Mouse (Mus musculus): ENCODE measurements around the gene Rnf216. TPM values are rescaled to one million over a fixed set of nuclear protein-coding genes. Genes with fewer than 3 reads are reported as not detected.

Rnf216 gene
- polyA plus RNA-seq, 1 experiment from 2014 or later: 14.4 TPM

Small RNA genes lying within 50 kb of the gene (microRNA-seq; reads per million reads assigned to microRNA genes)
- gene Gm44405: not detected

Other genes with a start within 250 kb of the Rnf216 start
- 3.7 and 4.2 TPM in 2 replicates for gene Fbxl18, start 217.6 kb downstream of the Rnf216 start, polyA plus RNA-seq (2015; fragmentation: Nextera tagmentation; extraction: Ambion mirVana)
- 8,250 and 9,425 TPM in 2 replicates for gene Actb, start 206.2 kb downstream of the Rnf216 start, polyA plus RNA-seq (2015; fragmentation: Nextera tagmentation; extraction: Ambion mirVana)
- gene Fscn1, start 152.7 kb downstream of the Rnf216 start, polyA plus RNA-seq (2015; fragmentation: Nextera tagmentation; extraction: Ambion mirVana): 29.5 and 38.3 TPM in 2 replicates
- not detected in 2 replicates for gene Olfr718-ps1, start 34.6 kb upstream of the Rnf216 start, polyA plus RNA-seq (2015; fragmentation: Nextera tagmentation; extraction: Ambion mirVana)
- 1.7 and 1.8 TPM in 2 replicates for gene Rbak, start 67.8 kb upstream of the Rnf216 start, polyA plus RNA-seq (2015; fragmentation: Nextera tagmentation; extraction: Ambion mirVana)
- gene Spdye4b, start 68.0 kb upstream of the Rnf216 start, polyA plus RNA-seq (2015; fragmentation: Nextera tagmentation; extraction: Ambion mirVana): not detected in 2 replicates
- not detected in 2 replicates for gene Spdye4a, start 113.9 kb upstream of the Rnf216 start, polyA plus RNA-seq (2015; fragmentation: Nextera tagmentation; extraction: Ambion mirVana)
- 2.2 and 3.1 TPM in 2 replicates for gene Zfp12, start 122.2 kb upstream of the Rnf216 start, polyA plus RNA-seq (2015; fragmentation: Nextera tagmentation; extraction: Ambion mirVana)
- gene Zfp316, start 157.0 kb upstream of the Rnf216 start, polyA plus RNA-seq (2015; fragmentation: Nextera tagmentation; extraction: Ambion mirVana): 0.20 and 0.25 TPM in 2 replicates
- not detected in 2 replicates for gene Zfp853, start 180.6 kb upstream of the Rnf216 start, polyA plus RNA-seq (2015; fragmentation: Nextera tagmentation; extraction: Ambion mirVana)
- 27.4 and 30.4 TPM in 2 replicates for gene E130309D02Rik, start 202.4 kb upstream of the Rnf216 start, polyA plus RNA-seq (2015; fragmentation: Nextera tagmentation; extraction: Ambion mirVana)
- gene Zdhhc4, start 216.3 kb upstream of the Rnf216 start, polyA plus RNA-seq (2015; fragmentation: Nextera tagmentation; extraction: Ambion mirVana): 35.7 and 36.4 TPM in 2 replicates
- gene Grid2ip, start 244.3 kb upstream of the Rnf216 start, polyA plus RNA-seq (2015; fragmentation: Nextera tagmentation; extraction: Ambion mirVana): 0.03 TPM in 1 of 2 replicates, not detected in the other